ENCODE assay signal across 8 mouse cellular contexts in genomic region chr2:91458252-91458672, GRCm38 (mm10). TPM values are rescaled to one million over a fixed set of nuclear protein-coding genes. Genes with fewer than 3 reads are reported as not detected.
DNase-seq lines count a peak whose midpoint lies in the region; ATAC-seq and TF ChIP-seq lines count a peak whose summit lies in the region.

No protein-coding gene starts in this region.

- peak overlapping the region; percentile 63 for H3K4me3 ChIP-seq in hindbrain, embryonic 15.5 days
- peak overlapping the region; percentile 80 for H3K4me3 ChIP-seq in lung, embryonic 14.5 days (ENCODE audit: low read depth, low read length)

- H3K27ac ChIP-seq in hindbrain, embryonic 15.5 days (replicated peaks): peak overlapping the region; percentile 77
- H3K27ac ChIP-seq in lung, embryonic 14.5 days (ENCODE audit: low read depth): peak overlapping the region; percentile 97

- H3K4me1 ChIP-seq in hindbrain, embryonic 15.5 days (replicated peaks): peaks cover 51% of the 10 kb centered on the region
- peaks cover 27% of the 10 kb centered on the region for H3K4me1 ChIP-seq in lung, embryonic 14.5 days (ENCODE audit: insufficient read depth)

- no peaks in the 10 kb centered on the region for H3K36me3 ChIP-seq in hindbrain, embryonic 15.5 days
- H3K36me3 ChIP-seq in lung, embryonic 14.5 days (ENCODE audit: insufficient read depth): no peaks in the 10 kb centered on the region

- ATAC-seq in hindbrain, embryonic 15.5 days (ENCODE audit: low FRiP score, low read depth): no peak
- peak; percentile 53 for ATAC-seq in lung, embryonic 14.5 days (ENCODE audit: insufficient read depth)

- WGBS in hindbrain, embryonic 15.5 days: under 1% methylated on average over 21 of the region's 21 CpGs
- under 1% methylated on average over 21 of the region's 21 CpGs for WGBS in lung, embryonic 14.5 days

- DNase-seq in ovary, postnatal 10 days (ENCODE audit: low spot score): peak; percentile 43
- no peak for DNase-seq in ovary, adult 18-20 months (ENCODE audit: low spot score)
- DNase-seq in adrenal gland, postnatal 36 days: peak; percentile 47 to 59
- peak; percentile 71 for DNase-seq in forelimb bud, embryonic 11.5 days (ENCODE audit: low read depth, low spot score)
- DNase-seq in lung, embryonic 14.5 days: peak; percentile 81
- DNase-seq in retina, postnatal 1 day: peak; percentile 64
- DNase-seq in cerebellum, adult 11 months: no peak

- no peak for TF ChIP-seq CTCF in lung, embryonic 14.5 days (IDR thresholded peaks at IDR 0.05; ENCODE audit: low read depth)

- no peaks in the 10 kb centered on the region for H3K9me3 ChIP-seq in hindbrain, embryonic 15.5 days
- H3K9me3 ChIP-seq in lung, embryonic 14.5 days (ENCODE audit: low read depth, low read length): no peaks in the 10 kb centered on the region

- 0 out of 2 replicates have a peak, but pooled peaks cover 4% of the 10 kb centered on the region for H3K27me3 ChIP-seq in hindbrain, embryonic 15.5 days
- no peaks in the 10 kb centered on the region for H3K27me3 ChIP-seq in lung, embryonic 14.5 days (ENCODE audit: insufficient read depth, low read length)

- H3K9ac ChIP-seq in hindbrain, embryonic 15.5 days: peak overlapping the region; percentile 60
- peak overlapping the region; percentile 84 for H3K9ac ChIP-seq in lung, embryonic 14.5 days

- H3K4me2 ChIP-seq in hindbrain, embryonic 15.5 days: peak overlapping the region; percentile 99
- peak overlapping the region; percentile 88 for H3K4me2 ChIP-seq in lung, embryonic 14.5 days

RNA-seq across cellular contexts. Expression of gene Lrp4, which starts 1.0 kb away (rescaled TPM):
- 1 to 10 TPM; 4.3 to 4.8 TPM for total RNA-seq in adrenal gland, postnatal 36 days (2021)
- 5.2 and 5.4 TPM in 2 replicates for polyA plus RNA-seq in hindbrain, embryonic 15.5 days (2015; fragmentation: Nextera tagmentation; extraction: Ambion mirVana)
- polyA plus RNA-seq in lung, embryonic 14.5 days (2014; fragmentation: Nextera tagmentation; extraction: Ambion mirVana): 7.6 TPM in 2 replicates

RNA-seq across cellular contexts. Expression of gene 1110051M20Rik, which starts 13.8 kb away (rescaled TPM):
- 10 to 100 TPM; 19.3 TPM for total RNA-seq in adrenal gland, postnatal 36 days (2021)
- 157 and 161 TPM in 2 replicates for polyA plus RNA-seq in hindbrain, embryonic 15.5 days (2015; fragmentation: Nextera tagmentation; extraction: Ambion mirVana)
- 73.3 and 73.4 TPM in 2 replicates for polyA plus RNA-seq in lung, embryonic 14.5 days (2014; fragmentation: Nextera tagmentation; extraction: Ambion mirVana)

Comparison
In these comparisons a context has a peak if more than half of its experiments do, and no peak if none do; other contexts are left out.
1. DNase-seq: peak in ovary, postnatal 10 days (single experiment), adrenal gland, postnatal 36 days (2 of 2), forelimb bud, embryonic 11.5 days (single experiment), lung, embryonic 14.5 days (single experiment) and retina, postnatal 1 day (single experiment); none in ovary, adult 18-20 months (single experiment) and cerebellum, adult 11 months (single experiment).